Comparison of ENCODE assay signal across 11 mouse cellular contexts in the genomic region with DNA sequence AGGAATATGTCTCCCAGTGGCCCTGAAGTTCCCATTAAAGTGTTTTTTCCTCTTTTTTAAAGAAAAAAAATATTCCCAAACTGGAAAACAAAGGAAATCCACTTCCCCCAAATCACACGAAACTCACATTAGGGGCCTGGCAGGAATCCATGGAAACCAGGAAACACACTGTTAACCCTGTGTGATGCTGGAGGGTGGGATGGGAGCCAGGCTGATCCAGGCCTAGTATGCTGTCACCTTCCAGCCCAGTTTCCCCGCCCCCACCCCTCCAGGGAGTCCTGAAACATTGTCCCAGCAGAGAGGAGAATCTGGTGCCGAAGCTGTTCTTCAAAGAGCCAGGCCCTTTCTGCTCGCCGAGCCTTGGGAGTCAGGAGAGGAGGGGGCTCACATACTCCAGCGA. TPM values are rescaled to one million over a fixed set of nuclear protein-coding genes. Genes with fewer than 3 reads are reported as not detected.
DNase-seq lines count a peak whose midpoint lies in the region; ATAC-seq and TF ChIP-seq lines count a peak whose summit lies in the region.
"Had no signal": no experiment of that assay in that cellular context is flagged by ENCODE, and none has a peak within 500 bp of the region (broad histone marks: within the 10 kb centered on the region; RNA-seq: fewer than 3 reads in every experiment).

No protein-coding gene starts in this region.

- H3K27ac ChIP-seq in gastrocnemius, adult 2 months: peak overlapping the region; percentile 75
- no peak overlapping the region for H3K27ac ChIP-seq in midbrain, embryonic 11.5 days (ENCODE audit: low read depth, low read length)
- no peak overlapping the region for H3K27ac ChIP-seq in midbrain, embryonic 16.5 days (ENCODE audit: low read length)
- H3K27ac ChIP-seq in intestine, embryonic 15.5 days: peak overlapping the region; percentile 54
- peak overlapping the region; percentile 63 for H3K27ac ChIP-seq in stomach, postnatal 0 days (replicated peaks)
- H3K27ac ChIP-seq: liver, embryonic 14.5 days had no signal

- H3K4me2 ChIP-seq in midbrain, embryonic 11.5 days: no peak overlapping the region
- H3K4me2 ChIP-seq in midbrain, embryonic 16.5 days (ENCODE audit: low read length): no peak overlapping the region
- H3K4me2 ChIP-seq in intestine, embryonic 15.5 days (replicated peaks): no peak overlapping the region
- H3K4me2 ChIP-seq in stomach, postnatal 0 days (replicated peaks; ENCODE audit: low read depth): no peak overlapping the region

- H3K27me3 ChIP-seq in midbrain, embryonic 11.5 days (ENCODE audit: control insufficient read depth, insufficient read depth, low read length): peaks cover 4% of the 10 kb centered on the region; the same call in 1 of the 2 replicates
- peaks cover 3% of the 10 kb centered on the region; the same call in 1 of the 2 replicates for H3K27me3 ChIP-seq in midbrain, embryonic 16.5 days (ENCODE audit: control insufficient read depth, insufficient read depth, low read depth, low read length)
- H3K27me3 ChIP-seq in intestine, embryonic 15.5 days (replicated peaks): no peaks in the 10 kb centered on the region
- no peaks in the 10 kb centered on the region for H3K27me3 ChIP-seq in stomach, postnatal 0 days (ENCODE audit: control insufficient read depth, insufficient read depth, low read length)

- H3K4me3 ChIP-seq in gastrocnemius, adult 2 months: peak overlapping the region; percentile 24; the same call in 1 of the 2 replicates
- H3K4me3 ChIP-seq in midbrain, embryonic 11.5 days (ENCODE audit: low read depth, low read length): no peak overlapping the region
- no peak overlapping the region for H3K4me3 ChIP-seq in midbrain, embryonic 16.5 days (ENCODE audit: low read depth, low read length)
- H3K4me3 ChIP-seq in intestine, embryonic 15.5 days (replicated peaks): no peak overlapping the region
- H3K4me3 ChIP-seq in stomach, postnatal 0 days (ENCODE audit: low read depth, low read length): no peak overlapping the region

- ATAC-seq in midbrain, embryonic 11.5 days (ENCODE audit: low FRiP score): no peak
- no peak for ATAC-seq in midbrain, embryonic 16.5 days
- ATAC-seq in intestine, embryonic 15.5 days: no peak
- ATAC-seq in stomach, postnatal 0 days (ENCODE audit: low FRiP score, low TSS enrichment): no peak
- ATAC-seq in erythroblast, adult 5-6 weeks (replicated peaks; ENCODE audit: low FRiP score, poor library complexity, severe bottlenecking): no peak

- peak overlapping the region; percentile 33 for H3K9ac ChIP-seq in midbrain, embryonic 11.5 days (ENCODE audit: low read length)
- no peak overlapping the region for H3K9ac ChIP-seq in midbrain, embryonic 16.5 days (ENCODE audit: low read depth, low read length)
- no peak overlapping the region for H3K9ac ChIP-seq in intestine, embryonic 15.5 days
- H3K9ac ChIP-seq in stomach, postnatal 0 days (ENCODE audit: low read length): no peak overlapping the region
- H3K9ac ChIP-seq: liver, embryonic 14.5 days had no signal

- intact Hi-C loops in gastrocnemius, adult 2 months (cut with DNase I): no loop called here

- H3K36me3 ChIP-seq in midbrain, embryonic 11.5 days (ENCODE audit: control insufficient read depth, insufficient read depth, low read length): no peaks in the 10 kb centered on the region
- H3K36me3 ChIP-seq in midbrain, embryonic 16.5 days (ENCODE audit: control insufficient read depth, insufficient read depth, low read length): no peaks in the 10 kb centered on the region
- no peaks in the 10 kb centered on the region for H3K36me3 ChIP-seq in intestine, embryonic 15.5 days
- no peaks in the 10 kb centered on the region; the same call in 1 of the 2 replicates for H3K36me3 ChIP-seq in stomach, postnatal 0 days (ENCODE audit: control insufficient read depth, insufficient read depth, low read length)

- TF ChIP-seq CTCF in gastrocnemius, adult 2 months (IDR thresholded peaks at IDR 0.05): no peak
- no peak for TF ChIP-seq CTCF in stomach, postnatal 0 days (IDR thresholded peaks at IDR 0.05; ENCODE audit: low read depth)

- DNase-seq in gastrocnemius, adult 2 months: no peak
- DNase-seq in gastrocnemius, postnatal 25 days: no peak
- DNase-seq in midbrain, embryonic 11.5 days (ENCODE audit: low spot score, missing footprints): no peak
- DNase-seq in stomach, postnatal 0 days (ENCODE audit: low spot score): no peak
- DNase-seq in layer of hippocampus, postnatal 25 days (ENCODE audit: extremely low spot score in 1 of 2, low spot score in 1 of 2): no peak
- DNase-seq: cerebellum, adult 18-20 months; thymus, postnatal 14 days had no signal

- H3K9me3 ChIP-seq in midbrain, embryonic 11.5 days (ENCODE audit: control insufficient read depth, low read length): no peaks in the 10 kb centered on the region
- no peaks in the 10 kb centered on the region for H3K9me3 ChIP-seq in midbrain, embryonic 16.5 days (replicated peaks; ENCODE audit: control insufficient read depth, low read length, poor library complexity, severe bottlenecking)
- no peaks in the 10 kb centered on the region for H3K9me3 ChIP-seq in intestine, embryonic 15.5 days
- H3K9me3 ChIP-seq in stomach, postnatal 0 days (ENCODE audit: control insufficient read depth, low read length): no peaks in the 10 kb centered on the region

- no peak for TF ChIP-seq EP300 in stomach, postnatal 0 days (optimal IDR thresholded peaks at IDR 0.05)

- WGBS in midbrain, embryonic 11.5 days: 25% methylated on average over 6 of the region's 6 CpGs
- WGBS in midbrain, embryonic 16.5 days: 8% methylated on average over 6 of the region's 6 CpGs
- 33% methylated on average over 6 of the region's 6 CpGs for WGBS in intestine, embryonic 15.5 days
- WGBS in stomach, postnatal 0 days: 40% methylated on average over 6 of the region's 6 CpGs

- H3K4me1 ChIP-seq in midbrain, embryonic 11.5 days (ENCODE audit: control insufficient read depth, insufficient read depth, low read length): peaks cover 12% of the 10 kb centered on the region
- peaks cover 13% of the 10 kb centered on the region for H3K4me1 ChIP-seq in midbrain, embryonic 16.5 days (ENCODE audit: control insufficient read depth, insufficient read depth, low read length)
- H3K4me1 ChIP-seq in intestine, embryonic 15.5 days (replicated peaks): peaks cover 28% of the 10 kb centered on the region
- peaks cover 16% of the 10 kb centered on the region; the same call in 1 of the 2 replicates for H3K4me1 ChIP-seq in stomach, postnatal 0 days (replicated peaks; ENCODE audit: control insufficient read depth, insufficient read depth)

RNA-seq across cellular contexts. Expression of a gene that starts 32.2 kb away (rescaled TPM):
- 10 to 100 TPM; 31.2 to 41.3 TPM for total RNA-seq in gastrocnemius, adult 2 months (2021)
- total RNA-seq in gastrocnemius, postnatal 25 days (2021): 10 to 100 TPM; 27.8 to 30.2 TPM
- 1.6 TPM in 2 replicates for polyA plus RNA-seq in midbrain, embryonic 11.5 days (2014; fragmentation: Nextera tagmentation; extraction: Ambion mirVana)
- polyA plus RNA-seq in midbrain, embryonic 16.5 days (2015; fragmentation: Nextera tagmentation; extraction: Ambion mirVana): 2.6 TPM in 2 replicates
- polyA plus RNA-seq in intestine, embryonic 15.5 days (2015; fragmentation: Nextera tagmentation; extraction: Ambion mirVana): 4.4 and 6.0 TPM in 2 replicates
- 9.4 and 10.3 TPM in 2 replicates for polyA plus RNA-seq in stomach, postnatal 0 days (2015; fragmentation: Nextera tagmentation; extraction: Ambion mirVana)
- total RNA-seq in layer of hippocampus, postnatal 25 days (2021): under 1 TPM; 0.49 to 0.75 TPM
- total RNA-seq in erythroblast, adult 5-6 weeks (2015; ENCODE audit: low replicate concordance): 1.5 and 2.5 TPM in 2 replicates
- 1.2 and 1.5 TPM in 2 replicates for total RNA-seq in erythroblast, adult 5-6 weeks (2017; ENCODE audit: low replicate concordance)

Comparison
In these comparisons a context has a peak if more than half of its experiments do, and no peak if none do; other contexts are left out.
1. H3K27ac ChIP-seq: peak in gastrocnemius, adult 2 months (single experiment), intestine, embryonic 15.5 days (single experiment) and stomach, postnatal 0 days (single experiment); none in midbrain, embryonic 11.5 days (single experiment) and midbrain, embryonic 16.5 days (single experiment).
2. RNA of a gene that starts 32.2 kb away (total RNA-seq): 31.2 to 41.3 TPM in gastrocnemius, adult 2 months and 27.8 to 30.2 TPM in gastrocnemius, postnatal 25 days; 1.2 to 2.5 TPM in erythroblast, adult 5-6 weeks and 0.49 to 0.75 TPM in layer of hippocampus, postnatal 25 days; every median in the first group is over 4 times any median in the second.